Mouse (Mus musculus) layer of hippocampus, postnatal 14 days (tissue): ENCODE measurements around the gene Hk3. TPM values are rescaled to one million over a fixed set of nuclear protein-coding genes. Genes with fewer than 3 reads are reported as not detected.

Experiments used
- total RNA-seq, 2 experiments: library from RNA; stranded (reverse); gene quantifications; 2 replicates each; pipeline ENCODE4 v1.2.3; 2021

Hk3 gene
- total RNA-seq, 2 experiments from 2014 or later = 1.4 TPM

Other genes with a start within 250 kb of the Hk3 start
- gene Eif4e1b, start 237.4 kb downstream of the Hk3 start, total RNA-seq = under 1 TPM; 0.35 to 0.62 TPM
- 10 to 100 TPM; 85.8 to 95.7 TPM for gene Tspan17, start 232.0 kb downstream of the Hk3 start, total RNA-seq
- 100 to 1,000 TPM; 109 to 110 TPM for gene Unc5a, start 72.0 kb downstream of the Hk3 start, total RNA-seq
- gene Uimc1, start 78.9 kb upstream of the Hk3 start, total RNA-seq = 10 to 100 TPM; 18.8 to 19.7 TPM
- 10 to 100 TPM; 48.8 to 51.2 TPM for gene Zfp346, start 83.9 kb upstream of the Hk3 start, total RNA-seq
- gene Gm17617, start 112.2 kb upstream of the Hk3 start, total RNA-seq = not detected
- gene Fgfr4, start 131.3 kb upstream of the Hk3 start, total RNA-seq = under 1 TPM; 0.18 to 0.45 TPM
- 100 to 1,000 TPM; 143 to 145 TPM for gene Nsd1, start 188.4 kb upstream of the Hk3 start, total RNA-seq